Mouse (Mus musculus) hindbrain, embryonic 16.5 days (tissue): Measurements from ENCODE around the gene Ttc4. TPM values are rescaled to one million over a fixed set of nuclear protein-coding genes. Genes with fewer than 3 reads are reported as not detected.
A peak's percentile ranks its signal among the peaks of the same experiment; 100 is the strongest.

Experiments
- ATAC-seq: fragments of 200-750 bp; cut with Nextera tagmentation; 2 replicates; pipeline ENCODE4 v1.8.0; 2017; ENCODE audit warnings: moderate TSS enrichment, moderate library complexity
- H3K27ac ChIP-seq: fragments of 300-500 bp; sonication (generic); 2 replicates; pipeline ENCODE4 v1.5.1; 2014; ENCODE audit warnings: low read depth, mild to moderate bottlenecking, control low read depth, low read length, moderate library complexity
- H3K27me3 ChIP-seq: fragments of 300-500 bp; sonication (generic); replicated peaks from 2 replicates; pipeline ENCODE4 v1.6.1; 2014; ENCODE audit warnings: low read length; ENCODE audit not compliant: control insufficient read depth, insufficient read depth
- H3K36me3 ChIP-seq: fragments of 300-500 bp; sonication (generic); 2 replicates; pipeline ENCODE4 v1.6.1; 2014; ENCODE audit warnings: mild to moderate bottlenecking, low read length, moderate library complexity, mixed read lengths; ENCODE audit not compliant: control insufficient read depth, insufficient read depth
- H3K4me1 ChIP-seq: fragments of 300-500 bp; sonication (generic); 2 replicates; pipeline ENCODE4 v1.6.1; 2014; ENCODE audit warnings: low read depth, low read length; ENCODE audit not compliant: control insufficient read depth, insufficient read depth
- H3K4me2 ChIP-seq: fragments of 300-500 bp; sonication (generic); 2 replicates; pipeline ENCODE4 v1.6.1; 2014; ENCODE audit warnings: mild to moderate bottlenecking, low read length, control low read depth, moderate library complexity
- H3K4me3 ChIP-seq: fragments of 300-500 bp; sonication (generic); 2 replicates; pipeline ENCODE4 v1.5.1; 2014; ENCODE audit warnings: mild to moderate bottlenecking, low read length, control low read depth, moderate library complexity
- H3K9ac ChIP-seq: fragments of 300-500 bp; sonication (generic); 2 replicates; pipeline ENCODE4 v1.6.1; 2014; ENCODE audit warnings: low read depth, mild to moderate bottlenecking, control low read depth, low read length, moderate library complexity
- H3K9me3 ChIP-seq: fragments of 300-500 bp; sonication (generic); 2 replicates; pipeline ENCODE4 v1.6.1; 2014; ENCODE audit warnings: mild to moderate bottlenecking, low read length, moderate library complexity; ENCODE audit not compliant: control insufficient read depth
- WGBS: fragments of 180-500 bp; shearing (Covaris S2); extraction: QIAGEN DNeasy Blood & Tissue Kit; methylation state at CpG from one replicate; pipeline ENCODE4 v1.1.7; 2014; 5-methylcytosine and 5-hydroxymethylcytosine counted together
- polyA plus RNA-seq: library from polyadenylated mRNA; unstranded; fragments of >200 nt; fragmentation: Nextera tagmentation; extraction: Ambion mirVana; gene quantifications from 2 replicates; pipeline ENCODE4 v1.2.1, GENCODE M21; 2015

The Ttc4 gene
- polyA plus RNA-seq, 1 experiment from 2014 or later: 140 TPM

- ATAC-seq: no peak
- H3K4me2 ChIP-seq: no peak overlapping the region
- 19% methylated on average over 9 of the region's 9 CpGs for WGBS
- no peaks in the 10 kb centered on the region for H3K9me3 ChIP-seq
- no peak overlapping the region for H3K9ac ChIP-seq
- H3K27ac ChIP-seq: peak overlapping the region; percentile 57
- H3K4me3 ChIP-seq: no peak overlapping the region
- no peaks in the 10 kb centered on the region for H3K36me3 ChIP-seq
- peaks cover 24% of the 10 kb centered on the region for H3K4me1 ChIP-seq
- no peaks in the 10 kb centered on the region for H3K27me3 ChIP-seq
Measured at GRCm38 (mm10) chr4:106699989-106700388, 21.2 kb upstream of the Ttc4 start.

DNA sequence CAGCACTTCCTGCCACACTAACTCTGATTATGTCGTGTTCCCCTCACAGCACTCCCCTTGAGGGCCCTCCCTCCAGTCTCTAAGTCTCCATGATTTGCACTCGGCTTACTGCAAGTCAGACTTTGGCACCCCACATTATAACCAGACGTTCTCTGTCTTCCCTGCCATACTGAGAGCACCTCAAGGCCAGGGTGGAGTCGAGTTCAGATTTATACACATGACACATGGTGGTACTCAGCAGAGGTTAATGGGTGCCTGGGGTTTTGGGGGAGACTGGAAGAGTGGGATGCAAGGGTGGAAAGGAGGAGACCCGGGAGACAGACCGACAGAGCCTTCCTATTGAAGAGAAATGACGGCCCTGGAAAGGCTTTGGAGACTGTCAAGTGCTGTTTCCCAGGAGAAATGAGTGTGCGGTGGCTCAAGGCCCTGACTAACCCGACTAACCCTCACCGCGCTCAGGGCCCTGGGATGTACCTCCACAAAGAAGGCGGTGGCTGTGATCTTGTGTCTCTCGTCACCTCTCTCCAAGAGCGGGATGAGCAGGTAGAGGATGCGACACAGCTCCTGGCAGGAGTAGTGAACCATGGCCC, 15.2 kb upstream of the Ttc4 start:
- H3K9ac ChIP-seq: no peak overlapping the region
- H3K9me3 ChIP-seq: no peaks in the 10 kb centered on the region
- no peak overlapping the region for H3K27ac ChIP-seq
- H3K27me3 ChIP-seq: no peaks in the 10 kb centered on the region
- no peaks in the 10 kb centered on the region; the same call in 1 of the 2 replicates for H3K4me1 ChIP-seq
- H3K36me3 ChIP-seq: no peaks in the 10 kb centered on the region
- H3K4me2 ChIP-seq: no peak overlapping the region
- WGBS: 86% methylated on average over 15 of the region's 15 CpGs
- no peak overlapping the region for H3K4me3 ChIP-seq
- ATAC-seq: no peak

DNA sequence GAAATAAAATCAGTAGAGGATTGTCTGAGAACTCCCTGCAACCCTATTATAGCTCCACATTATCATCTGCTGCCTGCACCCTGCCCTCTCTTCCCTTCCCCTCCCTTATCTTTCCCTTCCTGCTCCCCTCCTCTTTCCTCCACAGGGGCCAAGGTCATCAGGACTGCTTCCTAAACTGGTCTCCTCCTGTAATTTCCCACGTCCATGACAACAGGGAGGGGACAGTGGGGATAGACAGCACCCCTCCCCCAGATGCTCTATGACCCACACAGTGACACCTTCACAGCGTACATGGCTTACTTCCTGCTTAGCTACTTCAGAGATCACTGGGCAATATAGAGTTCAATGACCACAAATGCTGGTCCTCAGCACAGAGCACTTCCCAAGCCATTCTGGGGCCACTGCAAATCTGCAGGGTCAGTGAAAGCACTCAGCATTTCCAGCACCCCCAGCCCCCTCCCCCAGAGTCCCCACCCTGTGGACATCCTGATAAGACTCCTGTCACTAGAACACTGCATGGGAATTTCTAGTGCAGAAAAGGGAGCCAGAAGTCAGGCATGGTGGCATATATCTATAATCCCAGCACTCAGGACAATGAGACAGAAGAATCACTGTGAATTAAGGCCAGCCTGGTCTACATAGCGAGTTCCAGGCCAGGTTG, 10.0 kb upstream of the Ttc4 start:
- H3K27me3 ChIP-seq: no peaks in the 10 kb centered on the region
- H3K9me3 ChIP-seq: no peaks in the 10 kb centered on the region
- H3K9ac ChIP-seq: no peak overlapping the region
- H3K4me2 ChIP-seq: no peak overlapping the region
- ATAC-seq: no peak
- 62% methylated on average over 3 of the region's 3 CpGs for WGBS
- no peaks in the 10 kb centered on the region for H3K4me1 ChIP-seq
- H3K36me3 ChIP-seq: no peaks in the 10 kb centered on the region
- H3K27ac ChIP-seq: no peak overlapping the region
- H3K4me3 ChIP-seq: no peak overlapping the region

DNA sequence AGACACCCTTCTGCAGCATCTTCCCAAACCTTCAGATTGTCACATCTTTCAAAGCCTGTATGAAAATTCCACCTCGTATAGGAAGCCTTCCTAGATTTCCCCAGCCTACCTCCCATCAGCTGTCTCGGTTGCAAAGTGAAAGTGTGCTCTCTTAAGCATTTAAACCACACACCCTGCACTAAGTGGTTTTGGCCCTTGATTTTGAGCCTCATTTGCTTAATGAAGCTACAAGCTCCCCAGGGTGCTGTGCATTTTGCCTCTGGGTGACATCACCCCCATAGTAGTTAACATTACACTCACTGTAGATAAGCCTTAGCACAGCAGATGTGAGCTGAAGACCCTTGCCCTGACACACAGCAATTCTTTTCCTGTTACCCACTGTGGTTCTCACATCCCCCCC, 2.2 kb upstream of the Ttc4 start:
- no peak overlapping the region for H3K4me3 ChIP-seq
- H3K4me1 ChIP-seq: peaks cover 7% of the 10 kb centered on the region
- H3K9me3 ChIP-seq: no peaks in the 10 kb centered on the region
- no peak for ATAC-seq
- H3K9ac ChIP-seq: no peak overlapping the region
- no peak overlapping the region for H3K27ac ChIP-seq
- WGBS: 45% methylated on average over 2 of the region's 2 CpGs
- H3K36me3 ChIP-seq: peaks cover 7% of the 10 kb centered on the region
- H3K27me3 ChIP-seq: no peaks in the 10 kb centered on the region
- H3K4me2 ChIP-seq: no peak overlapping the region

DNA sequence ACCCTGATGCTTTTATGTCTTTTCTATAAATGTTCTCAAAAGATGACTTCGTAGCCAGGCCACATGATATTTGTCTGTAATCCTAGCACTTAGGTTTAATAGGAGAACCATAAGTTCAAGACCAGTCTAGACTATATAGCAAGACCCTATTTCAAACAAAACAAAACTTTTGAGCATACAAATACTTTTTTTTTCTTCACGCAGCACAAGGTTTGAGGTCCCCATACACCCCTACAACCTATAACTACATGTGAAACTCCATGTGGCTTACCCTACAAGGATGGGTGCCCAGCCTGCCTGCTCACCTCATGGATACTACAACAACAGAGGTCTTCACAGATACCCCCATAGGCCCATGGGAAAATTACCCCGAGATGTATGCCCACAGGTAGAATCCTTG, 408 bp upstream of the Ttc4 start:
- peak overlapping the region; percentile 78 for H3K4me2 ChIP-seq
- no peaks in the 10 kb centered on the region for H3K9me3 ChIP-seq
- H3K4me3 ChIP-seq: peak overlapping the region; percentile 86
- no peak overlapping the region for H3K9ac ChIP-seq
- peaks cover 14% of the 10 kb centered on the region for H3K36me3 ChIP-seq
- H3K27ac ChIP-seq: no peak overlapping the region
- peaks cover 7% of the 10 kb centered on the region for H3K4me1 ChIP-seq
- no peaks in the 10 kb centered on the region for H3K27me3 ChIP-seq
- peak; percentile 51 for ATAC-seq
- WGBS: 38% methylated on average over 3 of the region's 3 CpGs

DNA sequence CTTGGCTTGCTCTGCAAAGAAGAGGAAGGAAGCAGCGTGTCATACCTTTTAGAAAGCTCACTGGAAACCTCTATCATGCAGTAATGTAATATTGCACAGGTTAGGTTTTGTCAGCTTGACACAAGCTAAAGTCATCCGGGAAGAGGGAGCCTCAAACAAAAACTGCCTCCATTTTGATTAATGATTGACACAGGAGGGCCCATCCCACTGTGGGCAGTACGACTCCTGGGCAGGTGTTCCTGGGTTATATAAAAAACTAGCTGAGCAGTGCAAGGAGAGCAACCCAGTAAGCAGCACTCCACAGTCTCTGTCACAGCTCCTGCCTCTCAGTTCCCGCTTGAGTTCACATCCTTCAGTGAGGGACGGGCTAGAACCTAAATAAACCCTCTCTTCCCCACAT, 2.0 kb downstream of the Ttc4 start:
- 90% methylated on average over 5 of the region's 5 CpGs for WGBS
- Histone ChIP-seq H3K9me3 (no peaks in the 10 kb centered on the region), H3K4me1 (peaks cover 7% of the 10 kb centered on the region), H3K4me3 (no peak overlapping the region), H3K4me2 (no peak overlapping the region), H3K27ac (no peak overlapping the region), H3K36me3 (peaks cover 28% of the 10 kb centered on the region), H3K27me3 (no peaks in the 10 kb centered on the region), H3K9ac (no peak overlapping the region)
- ATAC-seq: no peak

GRCm38 (mm10) chr4:106666546-106666945, 12.2 kb downstream of the Ttc4 start:
- WGBS: 84% methylated on average over 2 of the region's 2 CpGs
- H3K9me3 ChIP-seq: no peaks in the 10 kb centered on the region
- H3K4me3 ChIP-seq: no peak overlapping the region
- ATAC-seq: no peak
- H3K4me2 ChIP-seq: no peak overlapping the region
- H3K27ac ChIP-seq: no peak overlapping the region
- no peak overlapping the region for H3K9ac ChIP-seq
- H3K27me3 ChIP-seq: no peaks in the 10 kb centered on the region
- H3K4me1 ChIP-seq: no peaks in the 10 kb centered on the region
- peaks cover 37% of the 10 kb centered on the region for H3K36me3 ChIP-seq

GRCm38 (mm10) chr4:106665673-106666072, 13.1 kb downstream of the Ttc4 start:
- H3K4me1 ChIP-seq: no peaks in the 10 kb centered on the region
- no peak overlapping the region for H3K4me2 ChIP-seq
- 95% methylated on average over 10 of the region's 10 CpGs for WGBS
- H3K9ac ChIP-seq: no peak overlapping the region
- no peak overlapping the region for H3K4me3 ChIP-seq
- no peaks in the 10 kb centered on the region for H3K9me3 ChIP-seq
- H3K36me3 ChIP-seq: peaks cover 33% of the 10 kb centered on the region
- no peak overlapping the region for H3K27ac ChIP-seq
- H3K27me3 ChIP-seq: no peaks in the 10 kb centered on the region
- no peak for ATAC-seq

DNA sequence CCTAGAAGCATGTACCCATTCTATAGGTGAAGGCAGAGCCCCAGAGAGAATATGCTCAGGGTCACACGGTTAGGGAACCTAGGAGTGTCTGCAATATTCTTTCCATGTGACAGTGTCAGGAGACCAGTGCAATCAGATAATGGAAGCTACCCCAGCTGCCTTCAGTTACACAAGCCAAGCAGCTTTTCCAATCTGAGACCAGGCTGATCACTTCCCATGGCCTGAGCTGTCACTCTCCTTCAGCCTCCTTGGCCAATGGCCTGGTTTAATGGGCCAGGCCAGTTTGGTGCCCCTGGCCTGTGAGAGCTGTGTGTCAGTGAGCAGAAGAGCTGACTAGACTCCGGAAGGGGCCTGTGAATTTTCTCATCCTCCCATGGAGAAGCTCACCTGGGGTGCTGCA, 13.5 kb downstream of the Ttc4 start:
- no peak for ATAC-seq
- Histone ChIP-seq H3K4me3 (no peak overlapping the region), H3K27ac (no peak overlapping the region), H3K4me2 (no peak overlapping the region), H3K9ac (no peak overlapping the region), H3K4me1 (no peaks in the 10 kb centered on the region), H3K36me3 (peaks cover 30% of the 10 kb centered on the region), H3K27me3 (no peaks in the 10 kb centered on the region), H3K9me3 (no peaks in the 10 kb centered on the region)
- 100% methylated on average over 2 of the region's 2 CpGs for WGBS
